Mouse (Mus musculus) neural tube, embryonic 12.5 days (tissue): Measurements from ENCODE around the gene Gramd2. TPM values are rescaled to one million over a fixed set of nuclear protein-coding genes. Genes with fewer than 3 reads are reported as not detected.

Experiments
- ATAC-seq: fragments of 200-750 bp; cut with Nextera tagmentation; 2 replicates; pipeline ENCODE4 v1.8.0; 2017; ENCODE audit warnings: low read depth, mild to moderate bottlenecking, moderate TSS enrichment, moderate library complexity; ENCODE audit not compliant: low FRiP score
- H3K27ac ChIP-seq: fragments of 300-500 bp; sonication (generic); 2 replicates; pipeline ENCODE4 v1.5.1; 2016
- H3K27me3 ChIP-seq: fragments of 300-500 bp; sonication (generic); replicated peaks from 2 replicates; pipeline ENCODE4 v1.6.1; 2016; ENCODE audit warnings: mild to moderate bottlenecking
- H3K36me3 ChIP-seq: fragments of 300-500 bp; sonication (generic); 2 replicates; pipeline ENCODE4 v1.6.1; 2016; ENCODE audit warnings: mild to moderate bottlenecking
- H3K4me1 ChIP-seq: fragments of 300-500 bp; sonication (generic); 2 replicates; pipeline ENCODE4 v1.6.1; 2016
- H3K4me2 ChIP-seq: fragments of 300-500 bp; sonication (generic); replicated peaks from 2 replicates; pipeline ENCODE4 v1.6.1; 2016; ENCODE audit warnings: mild to moderate bottlenecking
- H3K4me3 ChIP-seq: fragments of 300-500 bp; sonication (generic); 2 replicates; pipeline ENCODE4 v1.5.1; 2016
- H3K9ac ChIP-seq: fragments of 300-500 bp; sonication (generic); 2 replicates; pipeline ENCODE4 v1.6.1; 2016; ENCODE audit warnings: mild to moderate bottlenecking
- H3K9me3 ChIP-seq: fragments of 300-500 bp; sonication (generic); 2 replicates; pipeline ENCODE4 v1.6.1; 2016; ENCODE audit warnings: mild to moderate bottlenecking
- whole genome bisulfite sequencing: fragments of 180-500 bp; shearing (Covaris S2); methylation state at CpG from one replicate; pipeline ENCODE4 v1.1.7; 2016; 5-methylcytosine and 5-hydroxymethylcytosine counted together
- polyA plus RNA-seq: library from polyadenylated mRNA; unstranded; fragments of >200 nt; fragmentation: Nextera tagmentation; extraction: Ambion mirVana; gene quantifications from 2 replicates; pipeline ENCODE4 v1.2.1, GENCODE M21; 2016

Gene Gramd2
- polyA plus RNA-seq = 0.56 and 0.73 TPM in 2 replicates

DNA sequence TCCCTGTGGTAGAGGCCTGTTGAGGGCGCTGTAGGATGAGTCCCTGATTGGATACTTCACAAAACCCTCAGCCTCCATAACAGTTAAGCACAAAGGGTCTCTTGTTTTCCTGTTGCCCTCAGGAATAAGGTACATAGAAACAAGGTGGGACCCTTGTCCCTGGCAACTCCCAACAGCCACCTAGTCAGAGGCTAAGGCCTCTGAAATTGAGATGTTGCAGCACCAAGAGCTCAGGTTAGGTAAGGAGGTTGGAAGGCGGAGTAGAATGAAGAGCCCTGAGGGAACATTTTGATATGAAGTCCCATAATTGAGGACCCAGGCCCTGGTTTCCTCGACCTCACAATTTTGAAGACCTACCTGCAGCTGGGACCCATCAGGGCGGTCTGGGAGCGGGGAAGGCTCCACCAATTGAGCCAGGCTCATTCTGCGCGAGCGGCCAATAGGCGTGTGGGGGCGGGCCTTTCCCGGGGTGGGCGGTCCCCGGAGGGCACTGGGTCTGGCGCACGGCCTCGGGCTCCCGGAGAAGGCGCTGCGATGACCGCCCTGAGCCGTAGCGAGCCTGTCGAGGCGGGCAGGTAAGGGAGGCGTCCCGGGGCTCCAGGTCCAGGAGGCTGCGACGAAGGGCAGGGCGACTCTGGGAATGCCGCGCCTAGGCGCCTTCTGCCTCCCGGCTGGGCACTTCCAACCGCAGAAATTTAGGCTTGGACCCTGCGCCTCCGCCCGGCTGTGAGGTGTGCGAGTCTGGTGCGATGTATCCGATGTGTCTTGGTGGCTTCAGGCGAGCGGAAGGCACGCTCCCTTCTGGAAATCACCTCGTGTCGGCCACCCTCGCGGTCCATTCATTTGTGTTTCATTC lies at the start of gene Gramd2:
Gramd2 (plus strand) TSS at position 467 of the 856 bp plus-strand sequence.
- peaks cover 8% of the 10 kb centered on the region for H3K4me1 ChIP-seq
- peak within 1 kb of the TSS; percentile 54 for H3K9ac ChIP-seq
- peak; percentile 95 for ATAC-seq
- peaks cover 11% of the 10 kb centered on the region for H3K27me3 ChIP-seq
- H3K4me3 ChIP-seq = peak within 1 kb of the TSS; percentile 42
- no peak within 1 kb of the TSS for H3K27ac ChIP-seq
- under 1% methylated on average over 47 of the region's 47 CpGs for WGBS
- H3K4me2 ChIP-seq = peak within 1 kb of the TSS; percentile 94
- no peaks in the 10 kb centered on the region for H3K9me3 ChIP-seq
- H3K36me3 ChIP-seq = peaks cover 47% of the 10 kb centered on the region

DNA sequence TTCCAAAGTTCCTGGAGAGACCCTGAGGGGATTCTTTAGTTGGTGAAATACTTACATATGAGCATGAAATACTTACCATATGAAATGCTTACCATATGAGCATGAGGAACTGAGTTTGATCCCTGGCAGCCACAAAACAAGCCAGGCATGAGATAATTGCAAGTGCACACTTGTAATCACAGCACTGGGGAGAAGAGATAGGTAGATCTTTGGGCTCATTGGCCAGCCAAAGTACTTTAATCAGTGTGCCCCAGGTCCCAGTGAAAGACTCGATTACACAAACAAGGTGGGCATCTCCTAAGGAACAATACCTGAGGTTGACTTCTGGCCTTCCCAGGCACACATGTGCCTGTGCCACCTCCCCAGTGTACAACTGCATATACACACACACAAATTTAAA lies 41.6 kb upstream of the Gramd2 start:
- Histone ChIP-seq H3K4me1 (no peaks in the 10 kb centered on the region), H3K27ac (no peak overlapping the region), H3K9me3 (no peaks in the 10 kb centered on the region), H3K27me3 (no peaks in the 10 kb centered on the region), H3K36me3 (peaks cover 74% of the 10 kb centered on the region), H3K4me2 (no peak overlapping the region), H3K9ac (no peak overlapping the region), H3K4me3 (no peak overlapping the region)
- no peak for ATAC-seq
- WGBS = 100% methylated on average over 1 of the region's 1 CpGs

DNA sequence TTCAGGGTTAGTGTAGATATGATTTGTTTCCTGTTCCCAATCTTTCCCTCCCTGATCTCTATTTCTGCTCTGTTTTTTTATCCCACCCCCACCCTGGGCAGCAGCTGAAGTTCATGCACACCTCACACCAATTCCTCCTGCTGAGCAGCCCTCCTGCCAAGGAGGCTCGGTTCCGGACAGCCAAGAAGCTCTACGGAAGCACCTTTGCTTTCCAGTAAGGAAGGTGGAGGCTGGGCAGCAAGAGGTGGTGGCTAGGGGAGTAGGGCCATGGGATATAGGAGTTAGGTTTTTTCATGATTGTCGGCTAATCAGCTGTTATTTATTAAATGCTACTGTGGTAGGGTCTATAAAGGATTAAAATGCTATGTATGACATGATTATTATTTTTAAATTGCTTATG lies 40.0 kb upstream of the Gramd2 start:
- ATAC-seq = no peak
- WGBS = 94% methylated on average over 4 of the region's 4 CpGs
- no peaks in the 10 kb centered on the region for H3K4me1 ChIP-seq
- H3K4me3 ChIP-seq = no peak overlapping the region
- no peaks in the 10 kb centered on the region for H3K9me3 ChIP-seq
- no peaks in the 10 kb centered on the region for H3K27me3 ChIP-seq
- no peak overlapping the region for H3K27ac ChIP-seq
- no peak overlapping the region for H3K9ac ChIP-seq
- no peak overlapping the region for H3K4me2 ChIP-seq
- H3K36me3 ChIP-seq = peaks cover 71% of the 10 kb centered on the region

DNA sequence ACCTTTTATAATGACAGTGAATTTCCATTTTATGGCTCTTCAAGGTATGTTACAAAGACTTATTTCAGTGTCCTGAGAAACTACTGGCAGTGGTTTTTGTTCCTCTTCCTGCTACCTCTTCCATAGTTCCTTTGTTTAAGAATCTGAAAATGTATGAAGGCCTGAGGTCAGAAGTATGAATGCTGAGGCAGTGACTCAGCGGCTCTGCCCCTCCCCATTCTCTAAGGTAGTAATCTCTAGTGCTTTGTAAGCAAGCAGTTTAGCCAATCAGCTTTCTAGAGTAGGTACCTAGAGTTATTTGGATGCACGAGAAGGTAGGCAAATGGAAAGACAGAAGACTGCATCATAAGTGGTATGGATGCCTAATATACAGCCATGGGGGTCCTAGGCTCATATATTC lies 38.6 kb upstream of the Gramd2 start:
- Histone ChIP-seq H3K4me1 (no peaks in the 10 kb centered on the region), H3K27ac (no peak overlapping the region), H3K4me3 (no peak overlapping the region), H3K4me2 (no peak overlapping the region), H3K9ac (no peak overlapping the region), H3K36me3 (peaks cover 57% of the 10 kb centered on the region), H3K9me3 (no peaks in the 10 kb centered on the region), H3K27me3 (no peaks in the 10 kb centered on the region)
- no peak for ATAC-seq
- WGBS = 76% methylated on average over 2 of the region's 2 CpGs

DNA sequence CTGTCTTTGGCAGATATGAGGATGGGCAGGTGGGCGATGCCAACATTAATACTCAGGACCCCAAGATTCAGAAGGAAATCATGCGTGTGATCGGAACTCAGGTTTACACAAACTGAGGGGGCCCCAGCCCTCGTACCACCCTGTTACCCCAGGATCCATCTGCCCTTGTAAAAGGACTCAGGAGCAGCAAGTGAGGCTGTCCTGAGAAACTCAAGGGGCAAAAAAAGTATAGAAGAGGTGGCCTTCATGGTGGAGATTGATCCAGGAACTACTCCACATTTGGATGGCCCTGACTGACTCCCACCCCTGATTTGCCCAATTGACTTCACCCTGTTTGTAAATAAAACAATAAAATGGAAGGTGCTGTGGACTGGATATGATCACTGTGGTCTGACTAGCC lies 30.0 kb upstream of the Gramd2 start:
- Histone ChIP-seq H3K4me3 (no peak overlapping the region), H3K9ac (no peak overlapping the region), H3K36me3 (peaks cover 43% of the 10 kb centered on the region), H3K4me2 (no peak overlapping the region), H3K27ac (no peak overlapping the region), H3K4me1 (no peaks in the 10 kb centered on the region), H3K9me3 (no peaks in the 10 kb centered on the region), H3K27me3 (no peaks in the 10 kb centered on the region)
- ATAC-seq = no peak
- 98% methylated on average over 4 of the region's 4 CpGs for WGBS

DNA sequence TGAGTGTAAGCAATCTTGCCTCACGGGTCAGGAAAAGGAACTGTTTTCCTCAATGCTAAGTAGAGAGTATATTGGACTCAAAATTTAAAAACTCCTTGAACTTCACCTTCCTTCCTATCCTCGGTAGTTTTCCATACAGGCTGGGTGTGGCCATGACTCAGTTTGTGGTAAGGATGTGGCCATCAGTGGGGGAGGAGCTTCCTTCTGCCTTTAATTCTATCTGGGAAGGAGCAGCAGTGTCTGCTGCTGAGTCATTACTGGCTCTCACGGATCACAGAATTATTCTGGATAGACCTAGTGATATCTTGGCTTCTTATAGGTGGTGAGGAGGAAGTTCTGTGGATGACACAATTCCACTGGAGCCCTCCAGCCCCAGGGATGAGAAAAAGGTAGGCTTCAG lies 26.6 kb upstream of the Gramd2 start:
- Histone ChIP-seq H3K9ac (no peak overlapping the region), H3K27ac (no peak overlapping the region), H3K36me3 (peaks cover 33% of the 10 kb centered on the region), H3K4me1 (peaks cover 6% of the 10 kb centered on the region; the same call in 1 of the 2 replicates), H3K4me3 (no peak overlapping the region), H3K27me3 (no peaks in the 10 kb centered on the region), H3K9me3 (no peaks in the 10 kb centered on the region), H3K4me2 (no peak overlapping the region)
- WGBS = 33% methylated on average over 3 of the region's 3 CpGs
- no peak for ATAC-seq

DNA sequence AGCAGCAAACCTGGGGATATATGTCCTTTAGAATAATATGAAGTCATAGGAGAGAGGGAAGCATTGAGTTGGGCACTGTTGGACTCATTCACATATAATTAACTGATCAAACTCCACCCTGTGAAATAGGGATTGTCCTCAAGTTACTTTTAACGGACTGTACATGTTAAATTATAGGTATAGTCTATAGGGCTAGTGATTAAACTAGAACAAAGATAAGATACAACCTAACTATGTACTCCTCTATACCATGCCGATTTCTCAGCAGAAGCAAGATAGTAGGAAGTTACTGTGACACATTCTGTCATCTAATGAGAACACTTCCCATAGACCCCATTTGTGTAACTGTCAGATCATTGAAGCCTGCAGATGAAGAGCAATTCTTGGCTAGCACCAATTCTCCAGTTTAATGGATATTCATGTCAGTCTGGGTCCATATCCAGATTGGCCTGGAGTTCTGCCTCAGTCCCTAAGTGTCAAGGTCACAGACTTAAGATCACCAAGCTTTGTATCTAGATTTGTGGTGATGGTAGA lies 25.4 kb upstream of the Gramd2 start:
- no peaks in the 10 kb centered on the region for H3K9me3 ChIP-seq
- peaks cover 21% of the 10 kb centered on the region for H3K36me3 ChIP-seq
- peaks cover 15% of the 10 kb centered on the region for H3K4me1 ChIP-seq
- H3K4me3 ChIP-seq = no peak overlapping the region
- H3K27ac ChIP-seq = no peak overlapping the region
- H3K9ac ChIP-seq = no peak overlapping the region
- H3K4me2 ChIP-seq = no peak overlapping the region
- no peak for ATAC-seq
- H3K27me3 ChIP-seq = no peaks in the 10 kb centered on the region
- WGBS = 95% methylated on average over 2 of the region's 2 CpGs

DNA sequence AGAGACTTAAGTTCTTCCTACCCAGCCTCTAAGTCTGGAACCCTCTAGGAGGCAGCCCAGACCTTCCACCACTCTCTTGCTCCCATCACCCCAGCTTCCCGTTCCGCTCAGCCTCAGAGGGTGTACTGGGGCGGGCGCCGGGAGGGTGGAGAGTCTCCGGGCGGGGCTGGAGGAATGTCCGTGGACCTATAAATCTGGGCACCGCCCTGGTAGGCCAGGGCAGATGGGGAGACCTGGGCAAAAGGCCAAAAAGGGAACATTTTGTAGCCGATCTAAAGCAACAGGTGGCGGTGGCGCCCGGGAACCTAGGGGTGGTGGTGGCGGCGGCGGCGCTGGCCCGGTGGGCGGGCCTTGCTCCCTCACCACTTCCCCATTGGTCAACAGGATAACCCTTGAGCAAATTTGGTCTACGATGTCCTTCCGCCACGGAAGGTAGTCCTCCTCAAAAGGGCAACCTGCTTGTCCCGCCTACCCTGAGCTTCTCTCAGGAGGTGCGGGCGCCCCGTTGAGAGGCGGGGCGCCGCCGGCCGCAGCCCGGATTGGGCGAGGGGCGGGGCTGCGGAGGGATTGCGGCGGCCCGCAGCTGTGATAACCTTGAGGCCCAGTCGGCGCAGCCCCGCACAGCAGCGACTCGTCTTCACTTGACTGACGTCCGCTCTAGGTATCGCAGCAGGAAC lies 23.8 kb upstream of the Gramd2 start, which contains the start of gene Pkm:
Pkm (plus strand) TSS at position 411 of the 677 bp plus-strand sequence.
- WGBS = under 1% methylated on average over 46 of the region's 46 CpGs
- Histone ChIP-seq H3K9me3 (no peaks in the 10 kb centered on the region), H3K4me3 (peak within 1 kb of the TSS; percentile 67), H3K36me3 (peaks cover 15% of the 10 kb centered on the region), H3K4me2 (peak within 1 kb of the TSS; percentile 80), H3K9ac (peak within 1 kb of the TSS; percentile 72), H3K27me3 (no peaks in the 10 kb centered on the region), H3K4me1 (peaks cover 31% of the 10 kb centered on the region), H3K27ac (peak within 1 kb of the TSS; percentile 76)
- ATAC-seq = peak; percentile 91

DNA sequence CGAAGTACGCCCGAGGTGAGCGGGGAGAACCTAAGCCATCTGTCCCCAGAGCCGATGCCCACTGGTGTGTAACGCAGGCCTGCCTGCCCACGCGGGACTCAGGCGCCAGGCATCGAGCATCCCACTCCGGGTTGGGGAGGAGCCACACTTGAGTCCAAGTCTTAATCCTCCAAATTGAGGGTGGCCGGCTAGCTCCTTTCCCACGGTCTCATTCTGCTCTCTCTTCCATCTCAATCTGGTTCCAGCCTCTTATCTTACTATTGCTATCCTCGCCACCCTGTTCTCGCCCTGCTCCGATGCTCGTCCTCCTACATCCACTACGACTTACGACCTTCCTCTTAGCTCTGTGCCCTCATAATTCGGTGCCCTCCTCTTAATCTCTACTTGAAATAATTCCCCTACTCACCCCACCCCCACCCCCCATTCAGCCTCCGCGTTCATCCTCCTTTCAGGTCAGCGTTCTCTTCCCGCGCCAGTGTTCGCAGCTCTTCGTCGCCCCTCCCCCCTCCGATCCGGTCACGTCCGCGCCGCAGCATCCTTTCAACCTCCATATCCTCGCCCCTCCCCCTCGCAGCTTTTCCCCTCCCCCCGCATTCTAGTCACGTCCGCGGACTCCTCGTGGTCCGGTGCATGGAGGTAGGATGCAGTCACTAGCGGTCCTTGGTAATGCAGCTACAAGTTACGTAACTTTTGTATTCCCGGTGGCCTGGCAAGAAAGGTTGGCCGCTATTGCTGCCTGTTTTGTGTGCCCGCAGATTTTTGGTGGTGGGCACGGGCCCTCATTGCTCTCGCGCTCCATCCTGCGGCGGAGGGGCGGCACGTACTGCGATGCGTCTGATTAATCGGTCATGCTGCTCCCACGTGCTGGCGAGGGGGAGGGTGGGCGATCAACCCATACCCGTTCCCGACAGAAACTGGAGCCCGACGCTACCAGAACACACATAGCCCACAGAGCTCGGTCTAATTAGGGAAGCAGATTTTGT lies 23.0 kb upstream of the Gramd2 start:
- Histone ChIP-seq H3K27ac (peak overlapping the region; percentile 76), H3K4me3 (peak overlapping the region; percentile 67), H3K4me1 (peaks cover 39% of the 10 kb centered on the region), H3K9ac (peak overlapping the region; percentile 72), H3K9me3 (no peaks in the 10 kb centered on the region), H3K27me3 (no peaks in the 10 kb centered on the region), H3K4me2 (peak overlapping the region; percentile 80), H3K36me3 (peaks cover 16% of the 10 kb centered on the region)
- peak; percentile 70 for ATAC-seq
- 1% methylated on average over 65 of the region's 65 CpGs for WGBS

DNA sequence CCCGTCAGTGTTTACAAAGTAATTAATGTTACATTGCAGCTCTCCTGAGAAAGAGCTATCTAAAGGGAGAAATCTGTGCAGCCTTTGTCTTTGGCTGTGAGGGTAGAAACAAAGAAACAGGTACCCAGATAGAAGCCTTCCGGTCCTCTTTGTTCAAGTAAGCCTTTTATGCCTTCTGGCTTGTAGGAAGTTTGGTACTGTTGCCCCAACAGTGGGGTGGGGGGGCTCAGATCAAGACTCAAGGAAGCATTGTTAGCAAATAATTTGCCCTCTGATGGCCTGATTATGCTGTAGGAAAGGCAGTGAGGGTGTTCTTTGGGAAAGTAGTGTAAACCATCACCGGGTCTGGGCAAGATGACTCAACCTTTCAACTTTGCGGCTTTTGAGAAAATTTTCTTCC lies 21.8 kb upstream of the Gramd2 start:
- 4% methylated on average over 4 of the region's 4 CpGs for WGBS
- Histone ChIP-seq H3K4me3 (peak overlapping the region; percentile 67), H3K9me3 (no peaks in the 10 kb centered on the region), H3K27ac (0 out of 2 replicates have a peak overlapping the region, but pooled peaks have one; percentile 76), H3K27me3 (no peaks in the 10 kb centered on the region), H3K4me2 (peak overlapping the region; percentile 80), H3K4me1 (peaks cover 48% of the 10 kb centered on the region), H3K36me3 (peaks cover 27% of the 10 kb centered on the region), H3K9ac (peak overlapping the region; percentile 72)
- ATAC-seq = no peak
